Mouse (Mus musculus) cerebellum, postnatal 25 days (tissue): ENCODE measurements around the gene Itm2b.

ENCODE experiments used
- DNase-seq, 2 experiments: peaks; one replicate each; pipeline ENCODE4 v3.0.0; 2021; ENCODE audit warnings: mixed read lengths in 2 of 2

The Itm2b gene

GRCm38 (mm10) chr14:73384913-73385719, at the start of gene Itm2b:
Itm2b (minus strand) TSS chr14:73385289.
- peak; percentile 93 to 94 for DNase-seq

GRCm38 (mm10) chr14:73433487-73433886, 48.4 kb upstream of the Itm2b start:
- DNase-seq = no peak

GRCm38 (mm10) chr14:73430571-73430970, 45.5 kb upstream of the Itm2b start:
- DNase-seq = no peak

- DNase-seq = peak; percentile 64 to 69
These were observed 40.5 kb upstream of the Itm2b start for GRCm38 (mm10) chr14:73425571-73426041.

GRCm38 (mm10) chr14:73424961-73425360, 39.9 kb upstream of the Itm2b start:
- DNase-seq = peak; percentile 78 to 86

GRCm38 (mm10) chr14:73423542-73423941, 38.5 kb upstream of the Itm2b start:
- DNase-seq = no peak

GRCm38 (mm10) chr14:73422621-73423020, 37.5 kb upstream of the Itm2b start:
- DNase-seq = no peak

- DNase-seq = no peak
These were observed 36.5 kb upstream of the Itm2b start for GRCm38 (mm10) chr14:73421580-73421979.

GRCm38 (mm10) chr14:73420138-73420745, 35.2 kb upstream of the Itm2b start:
- peak; percentile 40 to 58 for DNase-seq

- DNase-seq = no peak
These were observed 31.4 kb upstream of the Itm2b start for GRCm38 (mm10) chr14:73416511-73416910.

- peak in 1 of 2 experiments; percentile 13 for DNase-seq
These were observed 30.4 kb upstream of the Itm2b start for GRCm38 (mm10) chr14:73415376-73416035.

- DNase-seq = no peak
These were observed 26.6 kb upstream of the Itm2b start for GRCm38 (mm10) chr14:73411729-73412128.

GRCm38 (mm10) chr14:73410083-73410482, 25.0 kb upstream of the Itm2b start:
- no peak for DNase-seq

GRCm38 (mm10) chr14:73408223-73408845, 23.2 kb upstream of the Itm2b start:
- no peak for DNase-seq

- DNase-seq = peak; percentile 42 to 63
These were observed 18.9 kb upstream of the Itm2b start for GRCm38 (mm10) chr14:73404016-73404415.

- DNase-seq = peak in 1 of 2 experiments; percentile 33
These were observed 18.3 kb upstream of the Itm2b start for GRCm38 (mm10) chr14:73403351-73403750.

GRCm38 (mm10) chr14:73402296-73403035, 17.4 kb upstream of the Itm2b start:
- DNase-seq = peak in 1 of 2 experiments; percentile 19

- no peak for DNase-seq
These were observed 16.3 kb upstream of the Itm2b start for GRCm38 (mm10) chr14:73401408-73401807.

- peak in 1 of 2 experiments; percentile 22 for DNase-seq
These were observed 15.0 kb upstream of the Itm2b start for GRCm38 (mm10) chr14:73399866-73400618.

GRCm38 (mm10) chr14:73398367-73398996, 13.4 kb upstream of the Itm2b start:
- no peak for DNase-seq

GRCm38 (mm10) chr14:73395750-73396149, 10.7 kb upstream of the Itm2b start:
- DNase-seq = peak; percentile 49 to 66
